Mouse (Mus musculus) inflammation-experienced regulatory T-cells (primary cell): ENCODE data around the gene Cd209e. TPM values are rescaled to one million over a fixed set of nuclear protein-coding genes. Genes with fewer than 3 reads are reported as not detected.

Experiments
- polyA plus RNA-seq, 2 experiments: library from polyadenylated mRNA; unstranded; fragments of 100-300 nt; shearing (Covaris generic); gene quantifications; one replicate each; pipeline ENCODE4 v1.2.1; 2017

Cd209e gene
- polyA plus RNA-seq = under 1 TPM; 0.31 to 0.67 TPM

DNA sequence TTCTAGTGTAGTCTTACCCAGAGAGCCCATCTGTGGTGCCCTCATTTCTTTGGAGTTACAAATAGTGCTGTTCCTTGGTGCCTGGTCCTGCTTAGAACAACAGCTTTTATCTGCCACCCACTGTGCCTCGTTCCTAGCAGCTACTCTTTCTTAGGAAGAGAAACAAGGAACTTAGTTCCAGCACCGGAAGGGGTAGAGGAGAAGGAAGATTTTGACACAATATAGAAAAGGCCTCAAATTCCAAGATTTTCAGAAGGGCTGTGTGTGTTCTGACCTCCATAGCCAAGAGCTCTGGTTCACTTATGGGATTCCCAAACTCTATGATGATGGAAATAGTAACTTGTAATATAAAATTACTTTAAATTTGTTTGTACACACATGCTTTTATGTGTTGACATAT lies at the start of gene Cd209e:
Cd209e (minus strand) TSS at position 101 of the 400 bp plus-strand sequence.

DNA sequence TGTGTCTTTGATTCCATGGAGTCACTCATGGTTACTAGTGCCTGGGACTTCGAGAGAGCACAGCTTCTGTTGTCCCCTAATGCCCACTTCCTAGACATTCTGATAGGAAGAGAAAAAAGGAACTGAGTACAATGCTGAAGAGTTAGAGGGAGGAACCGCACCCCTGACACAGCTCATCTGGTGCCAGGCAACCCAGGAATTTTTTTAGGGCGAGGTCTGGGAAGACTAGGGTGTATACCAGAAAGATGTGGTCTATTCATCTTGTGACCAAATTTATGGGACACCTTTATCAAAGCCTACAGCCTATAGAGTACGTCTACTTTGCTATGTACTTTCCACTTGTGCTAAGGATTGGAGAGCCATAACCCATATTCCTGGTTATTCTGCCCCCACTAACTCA lies 24.3 kb upstream of the Cd209e start, which contains the start of gene Cd209d:
Cd209d (minus strand) TSS at position 101 of the 400 bp plus-strand sequence.

Other genes starting within 250 kb of the Cd209e start
- 100 to 1,000 TPM; 100 to 114 TPM for gene Xab2, start 233.0 kb downstream of the Cd209e start, polyA plus RNA-seq
- gene Pet100, start 232.8 kb downstream of the Cd209e start, polyA plus RNA-seq = 100 to 1,000 TPM in 1 of 2 experiments, 10 to 100 TPM in 1; 95.6 to 102 TPM
- not detected for gene Pcp2, start 228.8 kb downstream of the Cd209e start, polyA plus RNA-seq
- gene Stxbp2, start 223.4 kb downstream of the Cd209e start, polyA plus RNA-seq = 100 to 1,000 TPM; 203 to 221 TPM
- not detected for gene Retn, start 198.5 kb downstream of the Cd209e start, polyA plus RNA-seq
- 1 to 10 TPM in 1 of 2 experiments, not detected in 1; 1.1 TPM for gene Mcemp1, start 188.6 kb downstream of the Cd209e start, polyA plus RNA-seq
- under 1 TPM in 1 of 2 experiments, not detected in 1; 0.78 TPM for gene Fcor, start 181.9 kb downstream of the Cd209e start, polyA plus RNA-seq
- gene Trappc5, start 178.0 kb downstream of the Cd209e start, polyA plus RNA-seq = 10 to 100 TPM; 35.7 to 44.1 TPM
- 10 to 100 TPM in 1 of 2 experiments, 1 to 10 TPM in 1; 1.7 to 16.7 TPM for gene Fcer2a, start 160.1 kb downstream of the Cd209e start, polyA plus RNA-seq
- under 1 TPM in 1 of 2 experiments, not detected in 1; 0.53 TPM for gene Clec4g, start 133.7 kb downstream of the Cd209e start, polyA plus RNA-seq
- 1 to 10 TPM in 1 of 2 experiments, not detected in 1; 2.8 TPM for gene Cd209a, start 105.3 kb downstream of the Cd209e start, polyA plus RNA-seq
- not detected for gene Cd209d, start 24.2 kb upstream of the Cd209e start, polyA plus RNA-seq
- gene Cd209b, start 72.5 kb upstream of the Cd209e start, polyA plus RNA-seq = under 1 TPM in 1 of 2 experiments, not detected in 1; 0.73 TPM
- gene Cd209c, start 100.4 kb upstream of the Cd209e start, polyA plus RNA-seq = 1 to 10 TPM in 1 of 2 experiments, under 1 TPM in 1; 0.48 to 1.5 TPM